Mouse (Mus musculus) liver, embryonic 13.5 days (tissue): Measurements from ENCODE around the gene Ptpro. TPM values are rescaled to one million over a fixed set of nuclear protein-coding genes. Genes with fewer than 3 reads are reported as not detected.
A peak's percentile ranks its signal among the peaks of the same experiment; 100 is the strongest.
"Not testable (repeated sequence)": the region's sequence is repeated elsewhere in the genome, so short reads cannot be mapped to it uniquely, and the experiment has no call there.

ENCODE experiments used
- ATAC-seq: fragments of 200-750 bp; cut with Nextera tagmentation; 2 replicates; pipeline ENCODE4 v1.8.0; 2017; ENCODE audit warnings: low read depth, mild to moderate bottlenecking, moderate number of reproducible peaks, moderate library complexity
- DNase-seq: peaks from one replicate; pipeline ENCODE4 v3.0.0; 2022
- H3K27ac ChIP-seq: fragments of 300-500 bp; sonication (generic); 2 replicates; pipeline ENCODE4 v1.5.1; 2015; ENCODE audit warnings: moderate library complexity, mild to moderate bottlenecking, inconsistent platforms
- H3K27me3 ChIP-seq: fragments of 300-500 bp; sonication (generic); 2 replicates; pipeline ENCODE4 v1.6.1; 2015; ENCODE audit warnings: mild to moderate bottlenecking, inconsistent platforms
- H3K36me3 ChIP-seq: fragments of 300-500 bp; sonication (generic); 2 replicates; pipeline ENCODE4 v1.6.1; 2015; ENCODE audit warnings: mild to moderate bottlenecking, inconsistent platforms
- H3K4me1 ChIP-seq: fragments of 300-500 bp; sonication (generic); replicated peaks from 2 replicates; pipeline ENCODE4 v1.6.1; 2015; ENCODE audit warnings: inconsistent platforms
- H3K4me2 ChIP-seq: fragments of 300-500 bp; sonication (generic); 2 replicates; pipeline ENCODE4 v1.6.1; 2015; ENCODE audit warnings: inconsistent platforms, mild to moderate bottlenecking, moderate library complexity
- H3K4me3 ChIP-seq: fragments of 300-500 bp; sonication (generic); replicated peaks from 2 replicates; pipeline ENCODE4 v1.5.1; 2015; ENCODE audit warnings: mild to moderate bottlenecking, inconsistent platforms
- H3K9ac ChIP-seq: fragments of 300-500 bp; sonication (generic); 2 replicates; pipeline ENCODE4 v1.6.1; 2015; ENCODE audit warnings: mild to moderate bottlenecking, inconsistent platforms
- H3K9me3 ChIP-seq: fragments of 300-500 bp; sonication (generic); replicated peaks from 2 replicates; pipeline ENCODE4 v1.6.1; 2016; ENCODE audit warnings: inconsistent platforms
- WGBS: fragments of 180-500 bp; shearing (Covaris S2); methylation state at CpG from one replicate; pipeline ENCODE4 v1.1.7; 2015; ENCODE audit not compliant: insufficient replicate concordance; 5-methylcytosine and 5-hydroxymethylcytosine counted together
- polyA plus RNA-seq: library from polyadenylated mRNA; unstranded; fragments of >200 nt; fragmentation: Nextera tagmentation; extraction: Ambion mirVana; gene quantifications from 2 replicates; pipeline ENCODE4 v1.2.1, GENCODE M21; 2015

The Ptpro gene
- polyA plus RNA-seq, 1 experiment from 2014 or later = 0.32 TPM

- no peak for ATAC-seq
- Histone ChIP-seq H3K4me1 (no peaks in the 10 kb centered on the region), H3K4me2 (no peak overlapping the region), H3K9me3 (no peaks in the 10 kb centered on the region), H3K36me3 (no peaks in the 10 kb centered on the region), H3K9ac (no peak overlapping the region), H3K27ac (no peak overlapping the region), H3K4me3 (no peak overlapping the region), H3K27me3 (no peaks in the 10 kb centered on the region)
- no peak for DNase-seq
- 63% methylated on average over 10 of the region's 10 CpGs for WGBS
Measured at GRCm38 (mm10) chr6:137423830-137424229, 171.7 kb downstream of the Ptpro start.

GRCm38 (mm10) chr6:137425500-137426432 is 173.6 kb downstream of the Ptpro start:
- Histone ChIP-seq H3K27me3 (no peaks in the 10 kb centered on the region), H3K9ac (no peak overlapping the region), H3K4me3 (no peak overlapping the region), H3K4me1 (no peaks in the 10 kb centered on the region), H3K4me2 (no peak overlapping the region), H3K27ac (no peak overlapping the region), H3K36me3 (no peaks in the 10 kb centered on the region), H3K9me3 (no peaks in the 10 kb centered on the region)
- DNase-seq (no peak), ATAC-seq (no peak)
- 66% methylated on average over 14 of the region's 14 CpGs for WGBS

GRCm38 (mm10) chr6:137433521-137434137 is 181.5 kb downstream of the Ptpro start:
- WGBS = 61% methylated on average over 14 of the region's 14 CpGs
- H3K4me1 ChIP-seq = no peaks in the 10 kb centered on the region
- no peak overlapping the region for H3K27ac ChIP-seq
- DNase-seq (no peak), ATAC-seq (no peak)
- no peak overlapping the region for H3K4me3 ChIP-seq
- no peaks in the 10 kb centered on the region for H3K9me3 ChIP-seq
- H3K27me3 ChIP-seq = no peaks in the 10 kb centered on the region
- no peak overlapping the region for H3K9ac ChIP-seq
- no peak overlapping the region for H3K4me2 ChIP-seq
- H3K36me3 ChIP-seq = no peaks in the 10 kb centered on the region

GRCm38 (mm10) chr6:137437486-137437885 is 185.4 kb downstream of the Ptpro start:
- no peak overlapping the region for H3K9ac ChIP-seq
- DNase-seq (no peak), ATAC-seq (no peak)
- H3K27me3 ChIP-seq = no peaks in the 10 kb centered on the region
- no peak overlapping the region for H3K4me3 ChIP-seq
- WGBS = 65% methylated on average over 4 of the region's 4 CpGs
- no peak overlapping the region for H3K4me2 ChIP-seq
- H3K9me3 ChIP-seq = no peaks in the 10 kb centered on the region
- H3K36me3 ChIP-seq = no peaks in the 10 kb centered on the region
- no peaks in the 10 kb centered on the region for H3K4me1 ChIP-seq
- no peak overlapping the region for H3K27ac ChIP-seq

GRCm38 (mm10) chr6:137437902-137438580 is 185.9 kb downstream of the Ptpro start:
- WGBS = 71% methylated on average over 16 of the region's 16 CpGs
- no peaks in the 10 kb centered on the region for H3K9me3 ChIP-seq
- no peak overlapping the region for H3K4me3 ChIP-seq
- no peaks in the 10 kb centered on the region for H3K27me3 ChIP-seq
- ATAC-seq (no peak), DNase-seq (no peak)
- H3K9ac ChIP-seq = no peak overlapping the region
- no peaks in the 10 kb centered on the region for H3K36me3 ChIP-seq
- no peak overlapping the region for H3K4me2 ChIP-seq
- H3K4me1 ChIP-seq = no peaks in the 10 kb centered on the region
- H3K27ac ChIP-seq = no peak overlapping the region

GRCm38 (mm10) chr6:137440559-137441486 is 188.7 kb downstream of the Ptpro start:
- WGBS = 67% methylated on average over 19 of the region's 19 CpGs
- Histone ChIP-seq H3K4me3 (no peak overlapping the region), H3K9me3 (no peaks in the 10 kb centered on the region), H3K36me3 (no peaks in the 10 kb centered on the region), H3K4me1 (no peaks in the 10 kb centered on the region), H3K27ac (no peak overlapping the region), H3K4me2 (no peak overlapping the region), H3K9ac (no peak overlapping the region), H3K27me3 (no peaks in the 10 kb centered on the region)
- ATAC-seq (no peak), DNase-seq (no peak)

- no peak for ATAC-seq
Measured at GRCm38 (mm10) chr6:137443089-137443488, 191.0 kb downstream of the Ptpro start.

GRCm38 (mm10) chr6:137446116-137446515 is 194.0 kb downstream of the Ptpro start:
- H3K4me1 ChIP-seq, H3K36me3 ChIP-seq, H3K4me3 ChIP-seq, H3K27me3 ChIP-seq, H3K4me2 ChIP-seq, H3K9ac ChIP-seq, H3K27ac ChIP-seq, ATAC-seq, DNase-seq, H3K9me3 ChIP-seq: not testable (repeated sequence)
- 41% methylated on average over 7 of the region's 7 CpGs for WGBS

More at GRCm38 (mm10) chr6:137443089-137443488, 191.0 kb downstream of the Ptpro start:
- Histone ChIP-seq H3K4me3 (no peak overlapping the region), H3K36me3 (no peaks in the 10 kb centered on the region), H3K27ac (no peak overlapping the region), H3K9me3 (no peaks in the 10 kb centered on the region), H3K4me1 (no peaks in the 10 kb centered on the region), H3K9ac (no peak overlapping the region), H3K4me2 (no peak overlapping the region), H3K27me3 (no peaks in the 10 kb centered on the region)
- 75% methylated on average over 12 of the region's 12 CpGs for WGBS
- DNase-seq = no peak

- no peaks in the 10 kb centered on the region for H3K27me3 ChIP-seq
- no peak overlapping the region for H3K4me2 ChIP-seq
- H3K4me1 ChIP-seq = no peaks in the 10 kb centered on the region; the same call in 1 of the 2 replicates
- H3K9me3 ChIP-seq = no peaks in the 10 kb centered on the region
- DNase-seq (no peak), ATAC-seq (peak; percentile 51; the same call in 1 of the 2 replicates)
- 20% methylated on average over 10 of the region's 10 CpGs for WGBS
- H3K36me3 ChIP-seq = no peaks in the 10 kb centered on the region
- H3K9ac ChIP-seq = no peak overlapping the region
- H3K4me3 ChIP-seq = no peak overlapping the region
- no peak overlapping the region for H3K27ac ChIP-seq
Measured at GRCm38 (mm10) chr6:137455537-137456041, 203.5 kb downstream of the Ptpro start.

GRCm38 (mm10) chr6:137456064-137456463 is 203.9 kb downstream of the Ptpro start:
- DNase-seq (no peak), ATAC-seq (no peak)
- WGBS = 34% methylated on average over 7 of the region's 7 CpGs
- no peak overlapping the region for H3K27ac ChIP-seq
- no peak overlapping the region for H3K9ac ChIP-seq
- H3K4me1 ChIP-seq = no peaks in the 10 kb centered on the region; the same call in 1 of the 2 replicates
- H3K27me3 ChIP-seq = no peaks in the 10 kb centered on the region
- no peak overlapping the region for H3K4me2 ChIP-seq
- no peak overlapping the region for H3K4me3 ChIP-seq
- no peaks in the 10 kb centered on the region for H3K9me3 ChIP-seq
- no peaks in the 10 kb centered on the region for H3K36me3 ChIP-seq
